Comparison of ENCODE assay signal across 26 mouse cellular contexts in genomic region chr19:42839621-42840294, GRCm38 (mm10). TPM values are rescaled to one million over a fixed set of nuclear protein-coding genes. Genes with fewer than 3 reads are reported as not detected.
A peak's percentile ranks its signal among the peaks of the same experiment; 100 is the strongest.
DNase-seq lines count a peak whose midpoint lies in the region; ATAC-seq lines count a peak whose summit lies in the region.
"Had no signal": no experiment of that assay in that cellular context is flagged by ENCODE, and none has a peak within 500 bp of the region (broad histone marks: within the 10 kb centered on the region; RNA-seq: fewer than 3 reads in every experiment).

No protein-coding gene starts in this region.

- 84% methylated on average over 4 of the region's 4 CpGs for WGBS in forebrain, embryonic 13.5 days

- H3K4me1 ChIP-seq in forebrain, embryonic 13.5 days: no peaks in the 10 kb centered on the region
- H3K4me1 ChIP-seq: embryonic facial prominence, embryonic 12.5 days; forebrain, embryonic 15.5 days; hindbrain, embryonic 13.5 days; liver, embryonic 15.5 days; stomach, embryonic 15.5 days had no signal

- H3K27ac ChIP-seq in forebrain, embryonic 13.5 days: no peak overlapping the region
- H3K27ac ChIP-seq: embryonic facial prominence, embryonic 12.5 days; forebrain, embryonic 15.5 days; heart, adult 2 months; hindbrain, embryonic 13.5 days; limb, embryonic 12.5 days; liver, embryonic 15.5 days; lung, embryonic 15.5 days; stomach, embryonic 15.5 days had no signal

- no peaks in the 10 kb centered on the region for H3K36me3 ChIP-seq in forebrain, embryonic 13.5 days (ENCODE audit: poor library complexity, severe bottlenecking)
- H3K36me3 ChIP-seq: embryonic facial prominence, embryonic 12.5 days; forebrain, embryonic 15.5 days; heart, embryonic 15.5 days; hindbrain, embryonic 13.5 days; limb, embryonic 12.5 days; liver, embryonic 15.5 days; lung, embryonic 15.5 days; stomach, embryonic 15.5 days had no signal

- no peak overlapping the region for H3K9ac ChIP-seq in forebrain, embryonic 13.5 days
- H3K9ac ChIP-seq: embryonic facial prominence, embryonic 12.5 days; forebrain, embryonic 15.5 days; heart, embryonic 15.5 days; hindbrain, embryonic 13.5 days; limb, embryonic 12.5 days; liver, embryonic 15.5 days; lung, embryonic 15.5 days; stomach, embryonic 15.5 days had no signal

- H3K4me3 ChIP-seq in forebrain, embryonic 13.5 days: no peak overlapping the region
- H3K4me3 ChIP-seq: embryonic facial prominence, embryonic 12.5 days; forebrain, embryonic 15.5 days; heart, adult 2 months; heart, embryonic 15.5 days; hindbrain, embryonic 13.5 days; limb, embryonic 12.5 days; liver, embryonic 15.5 days; lung, embryonic 15.5 days; stomach, embryonic 15.5 days had no signal

- H3K9me3 ChIP-seq in forebrain, embryonic 13.5 days (replicated peaks): no peaks in the 10 kb centered on the region
- H3K9me3 ChIP-seq: embryonic facial prominence, embryonic 12.5 days; forebrain, embryonic 15.5 days; heart, embryonic 15.5 days; hindbrain, embryonic 13.5 days; limb, embryonic 12.5 days; liver, embryonic 15.5 days; lung, embryonic 15.5 days; stomach, embryonic 15.5 days had no signal

- no peaks in the 10 kb centered on the region for H3K27me3 ChIP-seq in forebrain, embryonic 13.5 days
- H3K27me3 ChIP-seq: embryonic facial prominence, embryonic 12.5 days; forebrain, embryonic 15.5 days; heart, embryonic 15.5 days; hindbrain, embryonic 13.5 days; limb, embryonic 12.5 days; liver, embryonic 15.5 days; lung, embryonic 15.5 days; stomach, embryonic 15.5 days had no signal

- ATAC-seq in granulocyte monocyte progenitor cell, adult 5-6 weeks (replicated peaks; ENCODE audit: poor library complexity, severe bottlenecking): peak; percentile 64
- 0 out of 2 replicates have a peak, but pooled peaks have one; percentile 9 for ATAC-seq in neutrophil, adult 5-6 weeks (ENCODE audit: extremely low read depth, insufficient number of reproducible peaks, low FRiP score, poor library complexity, severe bottlenecking)
- ATAC-seq in forebrain, embryonic 13.5 days: no peak
- ATAC-seq: forebrain, embryonic 15.5 days; intestine, postnatal 0 days had no signal

- no peak overlapping the region for H3K4me2 ChIP-seq in forebrain, embryonic 13.5 days
- H3K4me2 ChIP-seq: embryonic facial prominence, embryonic 12.5 days; forebrain, embryonic 15.5 days; heart, embryonic 15.5 days; hindbrain, embryonic 13.5 days; limb, embryonic 12.5 days; liver, embryonic 15.5 days; lung, embryonic 15.5 days; stomach, embryonic 15.5 days had no signal

- DNase-seq in heart, adult 11 months: peak; percentile 75
- no peak for DNase-seq in heart, adult 9 months (ENCODE audit: low spot score in 2 of 2)
- peak; percentile 74 for DNase-seq in A20 (ENCODE audit: low read depth, low spot score)
- DNase-seq in kidney, adult 18-20 months: no peak
- DNase-seq: adrenal gland, postnatal 25 days; cerebellum, adult 8-10 months; cerebellum, postnatal 25 days; embryo, embryonic 11 days; gastrocnemius, postnatal 25 days; heart, adult 2 months; kidney, postnatal 14 days; layer of hippocampus, adult 9-11 months; midbrain, embryonic 14.5 days; right cerebral cortex, postnatal 4 days had no signal

RNA-seq across cellular contexts. Expression of gene Hps1, which starts 60.0 kb away (rescaled TPM):
- total RNA-seq in granulocyte monocyte progenitor cell, adult 5-6 weeks (2014; fragmentation: Nextera tagmentation): 24.1 and 32.2 TPM in 2 replicates
- 22.7 and 34.4 TPM in 2 replicates for total RNA-seq in granulocyte monocyte progenitor cell, adult 5-6 weeks (2017)
- total RNA-seq in neutrophil, adult 5-6 weeks (2017): 24.7 and 26.5 TPM in 2 replicates
- polyA plus RNA-seq in forebrain, embryonic 13.5 days (2015; fragmentation: Nextera tagmentation; extraction: Ambion mirVana): 14.7 and 14.8 TPM in 2 replicates

Comparison
In these comparisons a context has a peak if more than half of its experiments do, and no peak if none do; other contexts are left out.
1. DNase-seq: peak in heart, adult 11 months (single experiment) and A20 (single experiment); none in heart, adult 9 months (0 of 2) and kidney, adult 18-20 months (single experiment).